Mouse (Mus musculus): ENCODE data around the gene Ppp2r5c.

The Ppp2r5c gene

DNA sequence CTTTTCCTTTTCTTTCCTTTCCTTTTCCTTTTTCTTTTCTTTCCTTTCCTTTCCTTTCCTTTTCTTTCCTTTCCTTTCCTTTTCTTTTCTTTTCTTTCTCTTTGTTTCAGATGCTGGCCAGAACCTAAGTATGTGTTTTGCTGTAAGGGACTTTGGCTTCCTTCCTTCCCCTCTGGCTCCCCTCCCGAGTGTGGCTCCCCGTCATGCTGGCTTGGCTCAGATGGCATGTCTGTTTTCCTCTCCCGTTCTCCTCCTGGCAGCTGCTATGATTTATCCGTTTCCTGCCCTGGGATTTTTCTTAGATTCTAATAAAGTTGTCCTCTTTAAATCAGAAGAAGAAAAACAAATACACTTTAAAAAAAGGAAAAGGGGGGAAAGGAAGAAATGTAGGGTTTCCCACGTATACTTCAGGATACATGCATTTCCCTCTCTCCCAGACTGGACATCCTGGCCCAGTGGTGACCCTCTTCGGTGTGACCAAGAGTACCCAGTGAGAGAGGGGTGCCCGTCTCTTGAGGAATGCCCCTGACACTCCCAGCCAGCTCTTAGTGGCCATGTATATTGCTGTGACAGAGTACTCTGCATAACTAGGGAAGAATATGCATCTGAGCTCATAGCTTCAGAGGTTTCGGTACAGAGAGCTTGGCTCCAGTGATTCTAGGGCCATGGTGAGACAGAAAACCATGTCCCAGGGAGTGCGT lies 63.4 kb downstream of the Ppp2r5c start:
- 37% methylated on average over 9 of the region's 9 CpGs for WGBS

DNA sequence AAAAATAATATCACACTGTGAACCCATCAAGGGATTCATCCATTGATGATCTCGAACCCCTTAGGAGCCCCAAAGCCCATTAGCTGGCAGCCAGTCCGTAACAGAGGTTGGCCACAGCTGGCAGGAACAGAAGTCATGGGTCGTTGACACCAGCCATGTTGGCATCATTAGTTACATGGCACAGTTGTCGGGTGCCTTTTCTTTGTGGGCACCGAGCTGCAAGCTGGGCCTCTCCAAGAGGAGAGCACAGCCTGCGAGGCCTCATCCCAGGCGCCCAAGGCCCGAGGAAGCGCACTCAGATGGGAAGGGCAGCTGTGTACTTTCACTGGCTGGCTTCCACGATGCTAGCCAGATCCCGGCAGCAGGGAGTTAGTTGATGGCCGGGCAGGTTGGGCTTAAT lies 64.3 kb downstream of the Ppp2r5c start:
- WGBS: 62% methylated on average over 12 of the region's 12 CpGs

DNA sequence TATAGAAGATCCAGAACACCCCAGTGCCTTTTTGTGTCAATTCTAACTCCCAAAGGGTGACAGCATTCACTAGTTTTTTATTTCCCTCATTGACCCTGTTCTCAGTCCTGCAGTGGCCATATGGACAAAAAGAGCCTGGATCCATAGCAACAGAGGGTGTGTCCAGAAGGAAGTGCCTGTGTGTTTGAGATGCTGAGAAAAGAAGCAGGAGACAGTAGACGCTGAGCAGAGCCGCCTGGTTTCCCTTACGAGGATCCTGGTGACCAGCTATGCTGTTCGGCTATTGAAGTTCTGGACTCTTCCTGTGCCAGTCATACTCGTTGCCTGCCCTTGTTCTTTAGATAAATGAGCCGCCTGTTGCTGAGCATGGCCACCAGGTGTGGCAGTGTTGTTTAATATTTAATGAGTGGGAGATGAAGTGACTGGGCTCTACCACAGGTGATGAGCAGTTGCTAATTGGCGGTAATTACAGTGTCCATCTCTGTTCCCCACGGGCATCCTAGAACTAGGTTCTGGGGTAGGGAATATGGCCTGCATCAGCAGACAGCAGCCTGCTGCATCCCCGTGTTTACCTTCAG lies 65.0 kb downstream of the Ppp2r5c start:
- WGBS: 56% methylated on average over 9 of the region's 9 CpGs

DNA sequence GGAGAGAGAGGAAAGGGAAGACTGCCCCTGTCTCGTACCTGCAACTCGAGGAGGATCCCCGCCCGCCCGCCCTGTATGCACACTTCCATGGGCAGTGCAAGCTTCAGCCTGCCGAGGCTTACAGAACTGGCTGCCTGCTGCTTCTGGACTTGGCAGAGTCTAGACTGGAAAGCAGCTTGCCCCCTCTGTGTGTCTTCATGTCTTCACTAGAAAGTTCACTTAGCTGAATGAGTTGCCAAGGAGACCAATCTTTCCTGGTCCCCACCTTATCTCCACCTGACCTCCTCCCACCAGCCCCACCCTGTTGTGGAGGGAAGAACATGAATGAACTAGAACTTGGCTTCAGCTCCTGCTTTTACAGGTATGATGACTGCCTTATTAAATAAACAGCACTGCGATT lies 66.0 kb downstream of the Ppp2r5c start:
- WGBS: 59% methylated on average over 7 of the region's 7 CpGs

DNA sequence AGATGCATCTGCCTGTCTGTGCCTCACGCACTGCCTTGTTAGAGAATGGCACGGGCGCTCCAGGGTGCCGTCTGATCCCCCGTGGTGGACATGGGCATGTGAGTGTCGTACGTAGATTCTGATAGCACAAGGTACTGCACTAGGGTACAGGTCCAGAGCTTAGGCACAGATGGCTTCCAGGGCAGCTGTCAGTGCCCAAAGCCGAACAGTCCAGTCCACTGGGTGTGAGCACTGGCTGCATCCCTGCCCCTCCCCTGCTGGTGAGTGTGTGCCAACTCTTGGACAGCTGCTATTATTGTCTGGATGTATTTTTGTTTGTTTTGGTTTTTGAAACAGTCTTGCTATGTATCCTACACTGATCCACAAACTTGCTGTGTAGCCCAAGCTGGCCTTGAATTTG lies 68.8 kb downstream of the Ppp2r5c start:
- 73% methylated on average over 8 of the region's 8 CpGs for WGBS

DNA sequence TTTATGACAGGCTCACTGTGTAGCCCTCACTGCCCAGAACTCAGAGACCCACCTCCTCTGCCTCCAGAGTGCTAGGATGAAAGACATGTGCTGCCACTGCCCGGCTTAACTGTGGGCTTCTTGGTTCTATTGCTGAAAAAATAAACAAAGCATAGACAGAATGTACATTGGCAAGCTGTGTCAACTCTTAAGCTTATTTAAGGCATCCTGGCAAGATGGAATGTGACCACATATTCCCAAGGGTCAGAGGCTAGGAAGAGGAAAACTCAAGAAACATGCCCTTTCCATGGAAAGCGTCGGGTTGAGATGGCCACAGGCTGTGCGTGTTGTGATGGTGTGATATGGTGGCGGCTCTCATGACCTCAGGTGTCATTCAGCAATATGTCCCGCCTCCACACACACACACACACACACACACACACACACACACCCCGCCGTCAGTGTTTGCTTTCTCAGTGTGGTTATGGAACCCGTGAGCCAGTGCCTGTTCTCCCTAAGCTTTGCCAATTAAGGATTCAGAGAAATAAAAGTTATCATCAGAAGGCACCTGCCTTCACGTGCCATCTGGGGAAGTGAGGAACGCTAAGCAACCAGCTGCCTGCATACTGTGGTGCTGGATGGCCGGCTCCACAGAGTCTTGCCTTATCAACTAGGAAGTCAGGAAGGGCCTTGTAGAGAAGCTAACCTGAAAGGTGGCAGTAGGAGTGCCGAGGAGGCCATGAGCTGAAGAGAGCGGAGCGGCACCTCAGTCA lies 73.5 kb downstream of the Ppp2r5c start:
- 68% methylated on average over 15 of the region's 15 CpGs for WGBS

DNA sequence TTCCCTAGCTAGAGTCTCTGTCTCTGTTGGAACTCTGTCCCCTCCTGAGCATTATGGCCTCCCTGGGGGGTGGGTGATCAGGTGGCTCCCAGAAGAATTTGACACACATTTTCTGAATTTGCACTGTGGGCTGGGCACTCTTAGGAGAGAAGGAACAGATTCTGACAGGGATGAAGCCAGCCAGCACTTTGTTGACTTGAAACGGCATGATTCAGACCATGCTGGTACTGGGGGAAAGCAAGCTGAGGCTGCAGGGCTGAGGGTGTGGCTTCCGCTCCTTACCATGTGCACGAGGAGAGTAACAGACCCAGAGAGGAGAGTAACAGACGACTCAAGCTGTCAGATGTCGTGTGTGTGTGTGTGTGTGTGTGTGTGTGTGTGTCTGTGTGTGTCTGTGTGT lies 76.6 kb downstream of the Ppp2r5c start:
- 62% methylated on average over 5 of the region's 5 CpGs for WGBS

DNA sequence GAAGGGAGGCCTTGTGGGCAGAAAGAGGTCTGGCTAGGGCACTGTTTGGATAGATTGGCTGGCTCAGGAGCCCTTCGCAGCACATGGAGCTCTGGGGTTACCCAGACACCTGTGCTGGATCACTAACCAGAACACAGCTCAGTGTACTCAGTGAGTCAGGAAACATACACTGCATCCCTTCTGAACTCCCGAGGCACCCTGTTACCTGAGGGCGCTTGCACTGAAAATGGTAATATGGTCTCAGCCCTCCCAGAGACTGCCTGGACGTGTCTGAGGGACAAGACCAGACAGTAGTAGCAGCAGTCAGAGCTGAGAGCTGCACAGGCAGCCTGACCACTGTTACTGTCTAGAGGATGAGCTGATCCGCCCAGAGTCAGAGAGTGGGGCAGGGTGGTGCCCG lies 85.8 kb downstream of the Ppp2r5c start:
- 84% methylated on average over 6 of the region's 6 CpGs for WGBS

DNA sequence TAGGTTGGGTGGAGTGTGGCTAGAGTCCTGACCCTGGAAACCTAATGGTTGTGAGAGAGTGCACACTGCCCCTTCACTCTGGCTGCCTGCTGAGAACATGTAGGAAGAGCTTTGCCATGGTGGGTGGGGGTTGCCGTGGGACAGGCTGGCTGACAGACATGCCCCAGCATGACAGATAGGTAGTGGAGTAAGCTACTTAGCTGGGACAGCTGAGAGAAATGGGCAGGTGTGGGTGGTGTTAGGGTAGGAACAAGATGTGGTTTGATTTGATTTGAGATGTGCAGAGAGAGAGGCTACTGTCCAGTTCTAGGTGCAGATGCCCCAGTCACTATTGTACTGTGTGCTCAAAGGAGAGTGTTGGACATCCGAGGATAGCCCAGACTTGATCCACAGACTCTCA lies 86.2 kb downstream of the Ppp2r5c start:
- WGBS: 64% methylated on average over 2 of the region's 2 CpGs

GRCm38 (mm10) chr12:110533832-110534231 lies 86.9 kb downstream of the Ppp2r5c start:
- WGBS: 49% methylated on average over 3 of the region's 3 CpGs

GRCm38 (mm10) chr12:110535361-110535760 lies 88.4 kb downstream of the Ppp2r5c start:
- 62% methylated on average over 5 of the region's 5 CpGs for WGBS

DNA sequence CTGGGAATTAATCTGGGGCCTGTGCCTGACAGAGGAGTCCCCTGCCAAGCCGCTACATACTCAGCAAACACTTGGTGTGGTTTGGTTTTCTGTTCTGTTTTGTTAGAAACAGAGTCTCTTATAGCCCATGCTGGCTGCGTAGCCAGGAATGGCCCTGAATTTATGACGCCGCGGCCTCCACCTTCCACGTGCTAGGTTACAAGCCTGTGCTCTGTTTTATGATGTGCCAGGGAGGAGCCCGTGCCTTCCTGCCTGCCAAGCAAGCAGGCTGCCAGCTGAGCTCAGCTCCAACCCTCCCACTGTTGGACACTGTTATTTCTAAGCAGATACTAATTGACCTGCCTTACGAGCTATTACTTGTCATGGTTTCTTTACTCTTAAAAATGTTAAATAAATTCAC lies 90.8 kb downstream of the Ppp2r5c start:
- 27% methylated on average over 8 of the region's 8 CpGs for WGBS

- WGBS: 80% methylated on average over 10 of the region's 10 CpGs
Measured at GRCm38 (mm10) chr12:110539346-110539745, 92.4 kb downstream of the Ppp2r5c start.

DNA sequence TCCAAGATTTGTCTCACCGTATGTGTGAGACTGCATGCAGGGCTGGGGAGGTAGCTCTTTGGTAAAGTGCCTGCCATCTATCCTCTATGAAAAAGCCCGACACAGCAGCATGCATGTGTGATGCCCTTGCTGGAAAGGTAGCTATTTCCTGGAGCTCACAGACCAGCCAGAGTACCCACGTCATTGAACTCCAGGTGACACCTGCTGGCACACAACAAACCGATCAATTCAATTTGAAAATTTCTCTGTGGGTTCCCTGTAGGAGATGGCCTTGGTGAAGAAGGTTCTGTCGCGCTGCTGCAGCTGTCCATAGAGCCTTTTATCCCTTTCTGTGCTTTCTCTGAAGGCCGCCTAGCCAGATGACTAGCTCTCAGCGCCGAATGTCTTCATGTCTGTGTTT lies 92.9 kb downstream of the Ppp2r5c start:
- WGBS: 59% methylated on average over 9 of the region's 9 CpGs

- 77% methylated on average over 8 of the region's 8 CpGs for WGBS
Measured at GRCm38 (mm10) chr12:110540273-110540672, 93.4 kb downstream of the Ppp2r5c start.

GRCm38 (mm10) chr12:110541001-110541400 lies 94.1 kb downstream of the Ppp2r5c start:
- 76% methylated on average over 8 of the region's 8 CpGs for WGBS

DNA sequence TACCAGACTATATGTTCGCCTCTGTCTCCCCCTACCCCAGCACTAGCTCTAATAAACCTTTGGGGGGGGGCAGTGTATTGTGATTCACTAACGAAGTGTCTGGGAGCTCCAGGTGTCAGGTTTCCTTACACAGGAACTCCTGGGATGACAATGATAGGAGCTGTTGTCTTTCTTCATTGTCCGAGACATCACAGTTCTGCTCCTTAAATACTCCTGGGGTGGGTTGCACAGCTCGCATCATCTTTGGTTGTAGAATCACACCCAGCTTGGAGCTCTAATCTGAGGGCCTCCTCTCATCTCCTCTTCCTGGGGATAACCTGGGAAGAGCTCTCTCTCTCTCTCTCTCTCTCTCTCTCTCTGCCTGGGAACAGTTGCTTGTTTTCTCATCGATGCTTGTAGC lies 94.6 kb downstream of the Ppp2r5c start:
- WGBS: 79% methylated on average over 5 of the region's 5 CpGs

- 56% methylated on average over 4 of the region's 4 CpGs for WGBS
Measured at GRCm38 (mm10) chr12:110545040-110545701, 98.3 kb downstream of the Ppp2r5c start.

GRCm38 (mm10) chr12:110547573-110547972 lies 100.7 kb downstream of the Ppp2r5c start:
- WGBS: 79% methylated on average over 12 of the region's 12 CpGs

DNA sequence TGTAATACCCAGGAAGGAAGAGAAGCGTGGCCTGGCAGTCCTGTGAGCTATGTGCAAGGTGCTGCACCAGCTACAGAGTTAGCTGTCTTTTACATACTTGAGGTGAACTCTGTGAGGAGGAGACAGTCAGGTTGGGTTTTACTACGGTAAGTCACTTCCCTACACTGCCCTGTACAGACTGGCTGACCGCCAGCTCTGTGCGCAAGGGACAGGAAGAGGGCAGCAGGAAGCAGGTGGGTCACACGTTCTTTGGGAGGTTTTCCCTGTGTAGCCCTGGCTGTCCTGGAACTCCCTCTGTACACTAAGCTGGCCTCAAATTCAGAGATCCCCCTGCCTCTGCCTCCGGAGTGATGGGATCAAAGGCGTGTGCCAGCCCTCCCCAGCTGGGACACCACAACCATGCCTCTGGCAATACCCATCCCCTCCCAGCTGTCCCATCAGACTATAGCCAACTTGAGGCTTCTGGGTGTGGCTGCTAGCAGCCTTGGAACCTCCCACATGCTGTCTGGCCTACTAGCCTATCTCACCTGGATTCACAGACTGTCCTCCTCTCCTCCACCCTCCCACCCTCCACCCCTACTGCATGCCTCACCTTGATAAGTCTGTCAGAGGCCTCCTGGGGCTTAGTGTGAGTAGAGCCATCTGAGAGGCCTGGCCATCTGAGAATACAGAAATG lies 102.7 kb downstream of the Ppp2r5c start:
- WGBS: 88% methylated on average over 7 of the region's 7 CpGs

- 60% methylated on average over 15 of the region's 15 CpGs for WGBS
Measured at GRCm38 (mm10) chr12:110550364-110550763, 103.4 kb downstream of the Ppp2r5c start.

DNA sequence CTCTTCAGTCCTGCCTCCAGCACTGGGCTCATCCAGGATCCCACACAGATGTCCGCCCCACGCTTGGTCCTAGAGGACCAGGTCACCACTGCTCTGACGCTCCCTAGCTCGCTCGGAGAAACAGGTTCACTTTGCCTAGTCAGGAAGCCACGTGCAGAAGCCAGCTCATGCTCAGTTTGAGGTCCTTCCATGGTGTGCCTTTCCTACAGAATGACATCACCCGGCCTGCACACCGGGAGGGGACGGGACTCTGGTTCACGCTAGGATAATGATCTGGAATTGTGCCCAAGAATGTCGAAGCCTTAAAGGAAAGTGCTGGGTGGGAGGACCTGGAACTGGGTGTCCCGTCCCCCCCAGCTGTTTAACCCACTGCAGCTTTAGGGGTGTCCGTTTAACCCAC lies 105.2 kb downstream of the Ppp2r5c start:
- 38% methylated on average over 13 of the region's 13 CpGs for WGBS
